Mouse (Mus musculus): ENCODE measurements at regions not wholly inside any gene's neighbourhood (a gene's known extent, or its start where the extent isn't known, plus 50 kb on each side); places are given as distances from the start of the nearest gene placed in this dataset.

DNA sequence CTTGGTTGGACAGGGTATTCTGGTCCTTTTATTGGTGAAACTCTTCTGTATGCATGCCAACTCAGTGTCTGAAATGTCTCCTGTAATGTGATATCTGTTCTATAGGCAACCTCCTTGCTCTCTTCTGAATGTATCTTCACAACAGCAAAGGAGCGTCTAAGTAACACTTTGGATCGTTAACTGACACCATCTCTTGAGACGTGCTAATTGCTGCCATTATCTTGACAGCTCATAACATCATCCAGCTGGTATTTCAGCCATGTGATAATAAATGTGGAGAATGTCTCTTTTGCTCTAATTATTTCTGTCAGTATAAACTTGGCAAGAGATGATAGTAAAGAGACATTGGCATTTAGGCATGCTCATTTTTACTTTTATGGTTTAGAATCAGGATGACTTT, 68.8 kb upstream of the Col8a1 start:
- Histone ChIP-seq H3K9ac (no peak overlapping the region), H3K27me3 (replicated peaks) (no peaks in the 10 kb centered on the region), H3K4me1 (no peaks in the 10 kb centered on the region), H3K4me2 (no peak overlapping the region), H3K4me3 (no peak overlapping the region), H3K36me3 (no peaks in the 10 kb centered on the region), H3K9me3 (replicated peaks) (no peaks in the 10 kb centered on the region), H3K27ac (no peak overlapping the region)
- 50% methylated on average over 3 of the region's 3 CpGs for WGBS (ENCODE audit: insufficient replicate concordance)
- no peak for ATAC-seq

DNA sequence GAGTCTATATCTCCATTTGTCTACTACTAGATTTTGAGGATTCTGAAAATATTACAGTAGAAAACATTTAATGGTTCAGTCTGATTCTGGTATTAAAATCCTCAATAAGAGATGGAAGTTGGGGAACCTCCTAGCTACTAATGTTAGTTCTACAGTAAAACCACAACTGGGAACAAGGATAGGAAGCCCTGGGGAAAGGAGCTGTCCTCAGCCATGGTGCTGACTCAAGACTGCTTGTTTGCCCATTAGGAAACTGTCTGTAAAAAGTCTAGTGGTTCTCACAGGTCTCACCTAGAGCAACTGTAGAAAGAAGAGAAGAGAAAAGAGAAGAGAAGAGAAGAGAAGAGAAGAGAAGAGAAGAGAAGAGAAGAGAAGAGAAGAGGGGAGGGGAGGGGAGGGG, 90.9 kb upstream of the Col8a1 start:
- H3K9ac ChIP-seq, result no peak overlapping the region
- no peak for ATAC-seq
- no peak overlapping the region for H3K4me3 ChIP-seq
- H3K9me3 ChIP-seq (replicated peaks), result no peaks in the 10 kb centered on the region
- no peaks in the 10 kb centered on the region for H3K36me3 ChIP-seq
- no peak overlapping the region for H3K4me2 ChIP-seq
- no peaks in the 10 kb centered on the region for H3K4me1 ChIP-seq
- H3K27ac ChIP-seq, result no peak overlapping the region
- H3K27me3 ChIP-seq (replicated peaks), result no peaks in the 10 kb centered on the region

DNA sequence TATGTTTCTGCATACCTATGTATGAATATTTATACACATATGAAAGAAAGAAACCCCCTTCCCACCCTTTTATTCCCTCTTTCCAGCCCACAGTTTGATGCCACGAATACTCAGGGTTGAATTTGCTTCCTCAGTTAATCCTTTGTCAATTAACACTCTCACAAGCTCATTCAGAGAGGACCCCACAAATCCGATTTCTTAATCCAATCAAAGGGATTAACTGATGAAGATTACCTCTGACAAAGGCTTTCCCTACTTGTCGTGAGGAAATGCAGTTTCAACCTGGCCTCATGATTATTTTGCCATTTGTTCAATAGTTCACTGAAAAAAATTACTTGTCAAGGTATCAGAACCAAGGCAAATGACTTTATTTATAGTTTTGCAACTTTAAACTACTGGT, 91.8 kb upstream of the Col8a1 start:
- Histone ChIP-seq H3K36me3 (no peaks in the 10 kb centered on the region), H3K4me3 (no peak overlapping the region), H3K27ac (no peak overlapping the region), H3K9me3 (replicated peaks) (no peaks in the 10 kb centered on the region), H3K4me2 (no peak overlapping the region), H3K9ac (no peak overlapping the region), H3K4me1 (no peaks in the 10 kb centered on the region), H3K27me3 (replicated peaks) (no peaks in the 10 kb centered on the region)
- ATAC-seq, result no peak
- WGBS (ENCODE audit: insufficient replicate concordance), result 18% methylated on average over 3 of the region's 3 CpGs

DNA sequence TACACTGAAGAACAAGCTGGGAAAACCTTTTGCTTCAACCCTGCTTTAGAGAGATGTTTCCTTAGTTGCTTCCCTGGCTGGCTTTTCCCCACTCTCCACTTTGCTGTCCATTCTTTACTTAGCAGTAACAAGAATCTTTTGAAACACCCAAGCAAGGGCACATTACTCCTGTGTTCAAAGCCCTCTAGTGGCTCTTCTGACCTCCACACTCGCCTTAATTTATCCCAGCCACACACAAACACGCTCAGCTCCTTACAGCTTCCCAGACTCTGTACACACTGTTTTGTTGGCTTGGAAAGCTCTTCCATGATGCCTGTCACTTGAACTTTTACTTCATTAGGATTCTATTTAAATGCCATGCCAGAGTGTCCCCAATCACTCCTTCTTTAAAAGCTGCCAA, 97.3 kb upstream of the Col8a1 start:
- Histone ChIP-seq H3K27me3 (replicated peaks) (no peaks in the 10 kb centered on the region), H3K4me2 (no peak overlapping the region), H3K36me3 (no peaks in the 10 kb centered on the region), H3K9me3 (replicated peaks) (no peaks in the 10 kb centered on the region), H3K4me1 (0 out of 2 replicates have a peak, but pooled peaks cover 2% of the 10 kb centered on the region), H3K27ac (no peak overlapping the region), H3K9ac (no peak overlapping the region), H3K4me3 (no peak overlapping the region)
- no peak for ATAC-seq
- WGBS (ENCODE audit: insufficient replicate concordance), result 54% methylated on average over 2 of the region's 2 CpGs

DNA sequence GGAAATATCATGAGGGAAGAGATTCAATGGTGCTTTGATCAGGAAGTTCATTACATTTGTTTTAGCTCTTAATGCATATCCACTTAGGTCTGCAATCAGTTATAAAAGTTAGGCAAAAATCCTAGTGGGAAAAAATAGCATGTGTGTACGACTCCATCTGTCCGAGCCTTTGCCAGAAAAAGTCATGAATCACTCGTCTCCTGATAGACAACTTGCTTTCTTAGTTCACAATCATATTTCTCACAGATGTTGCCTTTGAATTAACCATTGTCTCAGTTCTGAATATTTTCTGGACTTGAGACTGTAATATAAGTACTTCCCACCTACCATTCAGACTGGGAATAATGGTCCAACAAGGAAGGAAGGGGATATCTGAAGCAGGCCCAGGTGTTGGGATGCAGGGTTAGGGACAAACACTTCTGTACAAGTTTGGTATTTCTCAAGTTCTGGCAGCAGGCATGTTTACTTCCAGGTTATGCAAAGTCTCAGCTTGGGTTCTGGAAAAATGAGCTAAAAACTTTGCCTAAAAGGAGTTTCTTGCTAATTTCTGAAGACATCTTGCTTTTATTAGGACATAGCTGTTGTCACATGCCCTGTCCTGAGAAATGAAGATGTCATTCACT, 98.4 kb upstream of the Col8a1 start:
- no peak overlapping the region for H3K4me3 ChIP-seq
- no peak overlapping the region for H3K9ac ChIP-seq
- WGBS (ENCODE audit: insufficient replicate concordance), result 73% methylated on average over 3 of the region's 3 CpGs
- no peaks in the 10 kb centered on the region for H3K36me3 ChIP-seq
- no peak overlapping the region for H3K4me2 ChIP-seq
- H3K27ac ChIP-seq, result no peak overlapping the region
- 0 out of 2 replicates have a peak, but pooled peaks cover 9% of the 10 kb centered on the region for H3K4me1 ChIP-seq
- ATAC-seq, result no peak
- no peaks in the 10 kb centered on the region for H3K27me3 ChIP-seq (replicated peaks)
- no peaks in the 10 kb centered on the region for H3K9me3 ChIP-seq (replicated peaks)

DNA sequence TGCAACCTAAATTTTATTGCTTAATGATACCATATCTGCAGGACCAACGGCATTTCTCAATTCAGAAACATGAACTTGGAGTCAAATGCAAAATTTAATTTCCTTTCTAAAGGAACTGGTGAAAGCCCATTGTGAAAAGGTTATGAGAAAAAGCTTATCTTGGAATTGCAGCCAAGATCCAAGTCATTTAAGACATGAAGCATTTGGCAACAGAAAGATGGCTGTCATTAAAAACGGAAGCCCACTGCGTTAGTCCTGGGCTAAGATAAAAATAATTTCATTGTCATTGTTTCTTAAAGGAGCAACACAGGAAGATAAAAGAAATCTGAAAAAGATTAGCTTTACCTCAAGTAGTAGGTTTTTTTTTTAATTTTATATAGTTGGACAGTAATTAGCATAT, 99.2 kb upstream of the Col8a1 start:
- Histone ChIP-seq H3K4me3 (no peak overlapping the region), H3K9ac (no peak overlapping the region), H3K27me3 (replicated peaks) (no peaks in the 10 kb centered on the region), H3K9me3 (replicated peaks) (no peaks in the 10 kb centered on the region), H3K4me1 (0 out of 2 replicates have a peak, but pooled peaks cover 13% of the 10 kb centered on the region), H3K27ac (no peak overlapping the region), H3K36me3 (no peaks in the 10 kb centered on the region), H3K4me2 (no peak overlapping the region)
- ATAC-seq, result no peak
- 68% methylated on average over 3 of the region's 3 CpGs for WGBS (ENCODE audit: insufficient replicate concordance)

DNA sequence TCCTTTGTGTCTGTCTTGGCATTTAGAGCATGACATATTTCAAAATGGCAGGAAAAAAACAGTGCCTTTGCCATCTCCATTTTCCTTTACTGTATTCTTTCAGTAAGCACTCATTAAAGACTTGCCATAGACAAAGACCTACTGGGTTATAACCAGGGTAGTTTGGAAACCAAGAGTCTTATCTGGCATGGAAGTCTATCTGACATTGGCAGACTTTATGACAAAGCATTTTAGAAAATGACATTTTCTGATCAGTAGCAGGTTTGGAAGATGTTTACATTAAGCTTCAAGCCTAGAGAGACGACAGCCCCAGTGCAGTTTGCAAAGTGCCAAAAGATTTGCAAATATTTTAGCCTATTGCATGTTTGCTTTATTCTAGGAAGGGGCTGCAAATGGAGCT, 102.5 kb upstream of the Col8a1 start:
- Histone ChIP-seq H3K9me3 (replicated peaks) (no peaks in the 10 kb centered on the region), H3K4me1 (0 out of 2 replicates have a peak, but pooled peaks cover 15% of the 10 kb centered on the region), H3K36me3 (no peaks in the 10 kb centered on the region), H3K4me2 (no peak overlapping the region), H3K27me3 (replicated peaks) (no peaks in the 10 kb centered on the region), H3K27ac (no peak overlapping the region), H3K4me3 (no peak overlapping the region), H3K9ac (no peak overlapping the region)
- 14% methylated on average over 1 of the region's 1 CpGs for WGBS (ENCODE audit: insufficient replicate concordance)
- peak; percentile 59; the same call in 1 of the 2 replicates for ATAC-seq

DNA sequence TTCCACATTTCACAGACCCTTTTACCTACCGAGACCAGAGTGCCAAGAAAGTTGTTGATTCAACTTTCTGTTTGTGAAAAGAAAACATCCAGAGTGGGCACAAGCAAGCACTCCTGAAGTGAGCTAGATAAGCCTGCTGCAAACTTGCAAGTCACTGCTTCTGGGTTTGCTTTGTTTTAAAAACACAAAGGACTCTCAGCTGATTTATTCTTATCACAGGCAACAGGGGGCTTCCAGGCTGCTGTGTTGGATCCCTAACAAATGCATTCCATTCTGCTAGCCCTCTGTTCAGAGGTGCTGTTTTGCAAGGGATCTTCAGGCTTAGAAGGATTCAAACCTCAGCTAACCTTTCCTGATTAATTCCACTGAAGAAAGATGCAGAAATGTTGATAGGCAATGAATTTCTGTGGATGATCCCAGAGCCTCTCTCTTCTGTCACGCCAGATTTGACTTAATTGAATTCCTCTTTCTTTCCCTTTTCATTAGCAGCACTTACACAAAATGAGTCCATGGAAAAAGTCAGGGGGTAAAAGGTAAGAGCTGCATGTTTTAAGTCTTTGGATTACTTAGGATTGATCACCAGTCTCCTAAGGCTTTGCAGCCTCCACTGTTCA, 103.7 kb upstream of the Col8a1 start:
- H3K4me2 ChIP-seq, result peak overlapping the region; percentile 27
- no peaks in the 10 kb centered on the region for H3K36me3 ChIP-seq
- H3K9me3 ChIP-seq (replicated peaks), result no peaks in the 10 kb centered on the region
- H3K4me3 ChIP-seq, result no peak overlapping the region
- H3K4me1 ChIP-seq, result 0 out of 2 replicates have a peak, but pooled peaks cover 15% of the 10 kb centered on the region
- peak overlapping the region; percentile 51; the same call in 1 of the 2 replicates for H3K27ac ChIP-seq
- no peak overlapping the region for H3K9ac ChIP-seq
- peak; percentile 76 for ATAC-seq
- no peaks in the 10 kb centered on the region for H3K27me3 ChIP-seq (replicated peaks)
- 7% methylated on average over 2 of the region's 2 CpGs for WGBS (ENCODE audit: insufficient replicate concordance)

DNA sequence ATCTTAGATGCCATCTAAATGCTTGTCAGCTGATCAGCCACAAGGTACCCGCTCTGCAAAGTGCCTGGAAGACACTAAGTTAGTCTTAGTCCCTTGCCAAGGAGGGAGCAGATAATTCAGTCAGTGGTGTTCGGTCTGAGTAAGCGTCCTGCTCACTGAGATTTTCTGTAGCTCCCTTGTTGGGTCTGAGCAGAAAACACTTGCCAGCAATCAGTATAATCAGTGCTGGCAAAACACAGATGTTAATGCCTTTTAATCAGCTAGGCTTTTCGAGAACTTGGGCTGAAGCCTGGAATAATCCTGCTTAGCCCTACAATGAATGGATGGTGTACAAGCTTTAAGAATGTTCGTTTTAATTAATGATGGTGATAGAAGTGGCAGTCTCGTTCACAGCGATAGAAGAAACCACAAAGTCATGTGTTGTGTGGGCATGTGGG, 104.2 kb upstream of the Col8a1 start:
- Histone ChIP-seq H3K9ac (no peak overlapping the region), H3K27me3 (replicated peaks) (no peaks in the 10 kb centered on the region), H3K4me2 (no peak overlapping the region), H3K9me3 (replicated peaks) (no peaks in the 10 kb centered on the region), H3K4me3 (no peak overlapping the region), H3K27ac (no peak overlapping the region), H3K4me1 (0 out of 2 replicates have a peak, but pooled peaks cover 15% of the 10 kb centered on the region), H3K36me3 (no peaks in the 10 kb centered on the region)
- WGBS (ENCODE audit: insufficient replicate concordance), result 22% methylated on average over 7 of the region's 7 CpGs
- no peak for ATAC-seq

DNA sequence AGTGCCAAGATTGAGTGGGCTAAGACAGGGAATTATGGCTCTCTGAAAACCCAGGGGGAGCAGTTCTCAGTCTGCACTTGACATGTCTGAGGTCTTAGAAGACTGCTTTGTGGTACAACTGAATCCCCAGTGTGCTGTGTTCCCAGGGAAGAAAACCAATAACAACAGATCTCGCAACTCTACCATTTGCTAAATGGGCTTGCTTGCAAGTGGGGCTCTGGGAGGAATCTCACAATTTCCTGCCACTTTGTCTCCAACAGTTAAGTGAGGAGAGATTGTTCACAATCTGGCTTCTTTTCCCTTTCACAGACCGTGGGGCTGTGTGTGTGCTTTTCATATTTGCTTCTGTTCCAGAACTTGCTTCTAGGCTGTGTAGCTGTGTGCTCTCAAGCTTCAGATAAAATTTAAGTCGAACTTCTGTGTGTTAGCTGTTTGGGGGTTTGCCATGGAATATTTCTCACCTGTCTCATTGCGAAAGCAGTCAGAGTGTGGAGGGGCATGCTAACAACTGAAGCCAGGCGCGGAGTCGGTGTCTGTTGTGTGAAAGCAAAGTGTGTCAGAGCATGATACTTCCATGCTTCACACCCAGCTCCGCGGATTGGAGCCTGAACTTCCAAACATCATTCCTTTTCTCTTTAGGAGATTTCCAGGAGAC, 108.8 kb upstream of the Col8a1 start:
- Histone ChIP-seq H3K9ac (no peak overlapping the region), H3K27me3 (replicated peaks) (no peaks in the 10 kb centered on the region), H3K4me3 (no peak overlapping the region), H3K36me3 (no peaks in the 10 kb centered on the region), H3K27ac (no peak overlapping the region), H3K4me1 (0 out of 2 replicates have a peak, but pooled peaks cover 6% of the 10 kb centered on the region), H3K4me2 (no peak overlapping the region), H3K9me3 (replicated peaks) (no peaks in the 10 kb centered on the region)
- 66% methylated on average over 9 of the region's 9 CpGs for WGBS (ENCODE audit: insufficient replicate concordance)
- ATAC-seq, result no peak

DNA sequence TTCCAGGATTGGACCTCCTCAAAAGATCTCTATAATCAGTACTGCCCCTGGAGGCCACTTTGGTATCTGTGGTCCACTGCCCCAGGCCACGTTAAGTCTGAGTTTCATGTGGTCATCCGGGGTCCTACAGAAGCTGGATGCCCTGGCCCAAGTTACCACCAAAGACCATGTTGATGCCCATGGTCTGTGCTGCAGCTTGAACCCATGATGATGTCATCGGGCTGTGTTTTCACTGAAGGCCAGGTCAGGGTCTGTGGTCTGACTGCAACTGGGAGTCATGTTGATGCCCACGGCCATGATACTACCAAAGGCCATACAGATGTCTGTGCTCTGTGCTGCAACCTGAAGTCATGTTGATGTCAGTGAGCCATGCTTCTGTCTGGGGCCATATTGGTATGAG, 122.3 kb upstream of the Col8a1 start:
- WGBS (ENCODE audit: insufficient replicate concordance), result 76% methylated on average over 4 of the region's 4 CpGs
- H3K36me3 ChIP-seq, result no peaks in the 10 kb centered on the region
- no peak for ATAC-seq

DNA sequence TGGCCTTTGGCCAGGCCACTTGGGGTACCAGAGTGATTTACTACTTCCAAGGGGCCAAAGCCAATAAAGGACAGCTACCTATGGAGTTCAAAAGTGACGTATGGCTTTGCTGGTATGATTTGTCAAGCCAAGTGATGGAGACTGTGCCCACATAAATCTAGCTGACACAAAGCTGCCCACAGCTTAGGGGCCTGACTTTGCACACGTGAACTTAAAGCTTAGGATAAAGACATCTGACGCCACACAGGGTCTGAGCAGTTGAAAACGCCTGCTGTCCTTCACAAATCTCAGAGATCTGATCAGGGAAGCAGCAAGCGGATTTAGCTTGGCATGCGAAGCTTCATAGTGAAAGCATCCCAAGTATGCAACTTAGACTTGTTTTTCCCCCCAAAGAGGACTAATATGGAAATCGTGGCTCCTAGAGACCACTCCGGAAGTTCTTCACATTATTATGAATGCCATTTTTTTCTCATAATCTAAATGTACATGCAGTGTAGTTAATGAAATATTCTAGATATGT, 127.1 kb upstream of the Col8a1 start:
- Histone ChIP-seq H3K9me3 (replicated peaks) (0 out of 2 replicates have a peak, but pooled peaks cover 5% of the 10 kb centered on the region), H3K4me1 (no peaks in the 10 kb centered on the region), H3K4me3 (no peak overlapping the region), H3K27me3 (replicated peaks) (no peaks in the 10 kb centered on the region), H3K27ac (no peak overlapping the region), H3K9ac (no peak overlapping the region), H3K4me2 (no peak overlapping the region), H3K36me3 (no peaks in the 10 kb centered on the region)
- ATAC-seq, result no peak
- 70% methylated on average over 8 of the region's 8 CpGs for WGBS (ENCODE audit: insufficient replicate concordance)

More for the DNA sequence above, 122.3 kb upstream of the Col8a1 start:
- Histone ChIP-seq H3K9ac (no peak overlapping the region), H3K9me3 (replicated peaks) (no peaks in the 10 kb centered on the region), H3K4me3 (no peak overlapping the region), H3K27me3 (replicated peaks) (no peaks in the 10 kb centered on the region), H3K4me1 (no peaks in the 10 kb centered on the region), H3K27ac (no peak overlapping the region), H3K4me2 (no peak overlapping the region)

Data from liver, embryonic 12.5 days (tissue).